Mouse (Mus musculus): ENCODE data around the gene Tspan18.

DNA sequence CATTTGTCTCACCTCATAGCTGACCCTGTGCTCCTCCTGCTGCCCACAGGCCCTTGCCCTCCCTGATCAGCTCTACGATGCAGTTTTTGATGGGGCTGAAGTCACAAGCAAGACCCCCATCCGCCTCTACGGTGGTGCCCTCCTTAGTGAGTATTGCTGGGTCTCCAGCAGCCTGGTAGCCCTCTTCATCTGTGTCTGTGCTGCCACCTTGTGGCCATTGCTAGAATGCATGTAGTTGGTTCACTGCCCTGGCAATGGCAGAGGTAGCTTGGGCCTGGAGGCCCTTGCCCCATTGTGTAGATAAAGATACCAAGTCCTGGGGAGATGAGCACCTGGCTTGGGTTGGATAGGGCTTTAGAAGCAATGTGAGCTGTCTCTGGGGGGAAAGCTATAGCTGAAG is 135.5 kb downstream of the Tspan18 start:
- peak; percentile 95 for TF ChIP-seq CTCF (IDR thresholded peaks at IDR 0.05; ENCODE audit: low read depth, low read length)
- TF ChIP-seq POLR2A (IDR thresholded peaks at IDR 0.05; ENCODE audit: extremely low read depth, insufficient read depth, low read length): no peak

Data from liver, adult 2 months (tissue).